ENCODE assay signal across 33 mouse cellular contexts in the genomic region with DNA sequence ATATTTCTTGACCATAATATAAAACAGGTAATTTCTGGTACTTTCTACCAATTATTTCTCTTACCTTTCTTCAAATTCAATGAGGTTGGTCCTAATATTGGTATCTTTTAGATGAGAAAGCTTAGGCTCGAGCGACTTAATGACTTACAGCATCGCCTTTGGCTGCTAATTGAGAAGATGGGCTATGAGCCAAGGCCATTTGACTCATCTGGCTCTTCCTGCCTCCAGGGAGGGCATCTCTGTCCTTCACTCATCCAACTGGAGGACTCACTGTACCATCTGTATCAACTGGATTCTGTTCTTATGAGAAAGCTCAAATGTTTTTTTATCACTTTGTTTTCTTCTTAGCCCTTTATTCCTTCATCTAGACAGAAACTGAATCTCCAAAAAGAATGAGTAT. TPM values are rescaled to one million over a fixed set of nuclear protein-coding genes. Genes with fewer than 3 reads are reported as not detected.
DNase-seq lines count a peak whose midpoint lies in the region; ATAC-seq and TF ChIP-seq lines count a peak whose summit lies in the region.
"Had no signal": no experiment of that assay in that cellular context is flagged by ENCODE, and none has a peak within 500 bp of the region (broad histone marks: within the 10 kb centered on the region; RNA-seq: fewer than 3 reads in every experiment).

No protein-coding gene starts in this region.

- ATAC-seq in cerebellum, adult (ENCODE audit: insufficient number of reproducible peaks, low FRiP score, low TSS enrichment) = no peak
- no peak for ATAC-seq in midbrain, postnatal 0 days (ENCODE audit: low FRiP score)
- ATAC-seq in midbrain, embryonic 16.5 days = no peak
- ATAC-seq: forebrain, embryonic 15.5 days; intestine, postnatal 0 days; midbrain, embryonic 15.5 days; Patski had no signal

- H3K9me3 ChIP-seq in midbrain, postnatal 0 days (ENCODE audit: low read length) = no peaks in the 10 kb centered on the region
- H3K9me3 ChIP-seq in midbrain, embryonic 16.5 days (replicated peaks; ENCODE audit: control insufficient read depth, low read length, poor library complexity, severe bottlenecking) = no peaks in the 10 kb centered on the region
- H3K9me3 ChIP-seq: embryonic facial prominence, embryonic 13.5 days; forebrain, embryonic 10.5 days; forebrain, embryonic 15.5 days; heart, embryonic 10.5 days; hindbrain, embryonic 13.5 days; limb, embryonic 12.5 days; liver, embryonic 15.5 days; midbrain, embryonic 10.5 days; midbrain, embryonic 15.5 days; neural tube, embryonic 12.5 days had no signal

- H3K4me2 ChIP-seq in midbrain, postnatal 0 days (ENCODE audit: low read depth, low read length, poor library complexity, severe bottlenecking) = no peak overlapping the region
- H3K4me2 ChIP-seq in midbrain, embryonic 16.5 days (ENCODE audit: low read length) = no peak overlapping the region
- H3K4me2 ChIP-seq: embryonic facial prominence, embryonic 13.5 days; forebrain, embryonic 15.5 days; hindbrain, embryonic 13.5 days; limb, embryonic 12.5 days; liver, embryonic 15.5 days; lung, embryonic 14.5 days; midbrain, embryonic 15.5 days; neural tube, embryonic 12.5 days had no signal

- no peaks in the 10 kb centered on the region for H3K27me3 ChIP-seq in midbrain, postnatal 0 days (ENCODE audit: insufficient read depth, low read length)
- no peaks in the 10 kb centered on the region for H3K27me3 ChIP-seq in midbrain, embryonic 16.5 days (ENCODE audit: control insufficient read depth, insufficient read depth, low read depth, low read length)
- H3K27me3 ChIP-seq: embryonic facial prominence, embryonic 13.5 days; forebrain, embryonic 15.5 days; hindbrain, embryonic 13.5 days; limb, embryonic 12.5 days; liver, embryonic 15.5 days; midbrain, embryonic 15.5 days; neural tube, embryonic 12.5 days; Patski had no signal

- H3K27ac ChIP-seq in midbrain, postnatal 0 days (ENCODE audit: low read depth, low read length) = no peak overlapping the region
- H3K27ac ChIP-seq in midbrain, embryonic 16.5 days (ENCODE audit: low read length) = no peak overlapping the region
- H3K27ac ChIP-seq: embryonic facial prominence, embryonic 13.5 days; forebrain, embryonic 10.5 days; forebrain, embryonic 15.5 days; heart, embryonic 10.5 days; hindbrain, embryonic 13.5 days; limb, embryonic 12.5 days; liver, embryonic 15.5 days; midbrain, embryonic 10.5 days; midbrain, embryonic 15.5 days; neural tube, embryonic 12.5 days had no signal

- H3K36me3 ChIP-seq in midbrain, postnatal 0 days (ENCODE audit: insufficient read depth, low read length) = no peaks in the 10 kb centered on the region
- no peaks in the 10 kb centered on the region for H3K36me3 ChIP-seq in midbrain, embryonic 16.5 days (ENCODE audit: control insufficient read depth, insufficient read depth, low read length)
- H3K36me3 ChIP-seq: embryonic facial prominence, embryonic 13.5 days; forebrain, embryonic 10.5 days; forebrain, embryonic 15.5 days; heart, embryonic 10.5 days; hindbrain, embryonic 13.5 days; limb, embryonic 12.5 days; liver, embryonic 15.5 days; midbrain, embryonic 10.5 days; midbrain, embryonic 15.5 days; neural tube, embryonic 12.5 days had no signal

- peak; percentile 5 for DNase-seq in cerebellum, adult 9-10 months
- DNase-seq in midbrain, postnatal 0 days (ENCODE audit: low spot score) = peak; percentile 30
- DNase-seq in adrenal gland, postnatal 25 days = peak; percentile 22
- DNase-seq in urinary bladder, postnatal 10 days (ENCODE audit: low spot score) = no peak
- DNase-seq in right cerebral cortex, adult 2 months (ENCODE audit: low spot score in 2 of 2) = no peak
- DNase-seq: cerebellum, adult 18-20 months; gastrocnemius, postnatal 25 days; heart, adult 11 months; heart, postnatal 36 days; kidney, postnatal 14 days; layer of hippocampus, adult 9-11 months; lung, embryonic 14.5 days; lung, postnatal 14 days; right cerebral cortex, postnatal 25 days; thymus, postnatal 14 days had no signal

- no peak for TF ChIP-seq CTCF in midbrain, postnatal 0 days (IDR thresholded peaks at IDR 0.05)

- no peak overlapping the region for H3K9ac ChIP-seq in midbrain, postnatal 0 days (replicated peaks; ENCODE audit: low read length, poor library complexity, severe bottlenecking)
- no peak overlapping the region for H3K9ac ChIP-seq in midbrain, embryonic 16.5 days (ENCODE audit: low read depth, low read length)
- H3K9ac ChIP-seq: embryonic facial prominence, embryonic 13.5 days; forebrain, embryonic 15.5 days; hindbrain, embryonic 13.5 days; limb, embryonic 12.5 days; liver, embryonic 15.5 days; lung, embryonic 14.5 days; midbrain, embryonic 15.5 days; neural tube, embryonic 12.5 days had no signal

- no peak overlapping the region for H3K4me3 ChIP-seq in midbrain, postnatal 0 days (ENCODE audit: low read depth, low read length)
- no peak overlapping the region for H3K4me3 ChIP-seq in midbrain, embryonic 16.5 days (ENCODE audit: low read depth, low read length)
- H3K4me3 ChIP-seq: embryonic facial prominence, embryonic 13.5 days; forebrain, embryonic 10.5 days; forebrain, embryonic 15.5 days; heart, embryonic 10.5 days; hindbrain, embryonic 13.5 days; limb, embryonic 12.5 days; liver, embryonic 15.5 days; midbrain, embryonic 10.5 days; midbrain, embryonic 15.5 days; myocyte; neural tube, embryonic 12.5 days had no signal

- no peaks in the 10 kb centered on the region for H3K4me1 ChIP-seq in midbrain, postnatal 0 days (ENCODE audit: insufficient read depth, low read length)
- H3K4me1 ChIP-seq in midbrain, embryonic 16.5 days (ENCODE audit: control insufficient read depth, insufficient read depth, low read length) = no peaks in the 10 kb centered on the region
- H3K4me1 ChIP-seq: embryonic facial prominence, embryonic 13.5 days; forebrain, embryonic 10.5 days; forebrain, embryonic 15.5 days; heart, embryonic 10.5 days; hindbrain, embryonic 13.5 days; limb, embryonic 12.5 days; liver, embryonic 15.5 days; midbrain, embryonic 10.5 days; midbrain, embryonic 15.5 days; neural tube, embryonic 12.5 days had no signal

- WGBS in midbrain, postnatal 0 days = 83% methylated on average over 3 of the region's 3 CpGs
- WGBS in midbrain, embryonic 16.5 days = 82% methylated on average over 3 of the region's 3 CpGs

RNA-seq across cellular contexts. Expression of a gene that starts 31.7 kb away (rescaled TPM):
- total RNA-seq in midbrain, postnatal 0 days (2014; rRNA removed) = 131 and 138 TPM in 2 replicates
- 35.5 and 40.4 TPM in 2 replicates for polyA plus RNA-seq in midbrain, postnatal 0 days (2015; fragmentation: Nextera tagmentation; extraction: Ambion mirVana)
- 25.4 and 30.0 TPM in 2 replicates for polyA plus RNA-seq in midbrain, embryonic 16.5 days (2015; fragmentation: Nextera tagmentation; extraction: Ambion mirVana)
- 0.19 and 0.36 TPM in 2 replicates for total RNA-seq in adrenal gland, postnatal 25 days (2021)
- total RNA-seq: common myeloid progenitor, adult 5-6 weeks; gastrocnemius, adult 18-20 months; liver, adult 2 months had no signal
- polyA plus RNA-seq: liver, adult 2 months had no signal

Comparison
In these comparisons a context has a peak if more than half of its experiments do, and no peak if none do; other contexts are left out.
1. DNase-seq: peak in cerebellum, adult 9-10 months (single experiment), midbrain, postnatal 0 days (single experiment) and adrenal gland, postnatal 25 days (single experiment); none in urinary bladder, postnatal 10 days (single experiment) and right cerebral cortex, adult 2 months (0 of 2).
2. RNA of a gene that starts 31.7 kb away (total RNA-seq): 131 to 138 TPM in midbrain, postnatal 0 days; 0.19 to 0.36 TPM in adrenal gland, postnatal 25 days; every median in the first group is over 10 times any median in the second.